Mouse (Mus musculus): ENCODE measurements around the gene Myrip. TPM values are rescaled to one million over a fixed set of nuclear protein-coding genes. Genes with fewer than 3 reads are reported as not detected.

The Myrip gene
- polyA plus RNA-seq, 1 experiment from 2014 or later, result 8.1 TPM

DNA sequence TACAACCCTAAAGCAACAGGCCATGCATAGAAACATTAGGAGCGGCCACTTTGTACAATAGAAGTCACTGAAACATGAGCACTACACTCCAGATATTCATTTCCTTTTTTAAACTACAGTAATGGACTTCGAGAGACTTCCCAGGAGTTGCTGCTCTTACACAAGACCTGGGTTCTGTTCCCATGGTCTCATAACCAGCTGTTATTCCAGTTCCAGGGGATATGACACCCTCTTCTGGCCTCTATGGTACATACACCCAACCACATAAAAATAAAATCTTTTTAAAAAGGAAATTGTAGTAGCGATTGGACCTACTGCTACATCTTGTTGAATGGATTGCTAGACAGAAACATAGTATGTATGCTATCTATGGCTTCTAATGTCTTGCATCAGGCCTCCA lies 190.2 kb downstream of the Myrip start:
- peaks cover 22% of the 10 kb centered on the region for H3K36me3 ChIP-seq
- peak overlapping the region; percentile 71 for H3K4me2 ChIP-seq
- H3K27ac ChIP-seq (replicated peaks), result peak overlapping the region; percentile 94; the same call in 1 of the 2 replicates
- H3K4me3 ChIP-seq, result peak overlapping the region; percentile 98
- no peaks in the 10 kb centered on the region for H3K27me3 ChIP-seq
- no peaks in the 10 kb centered on the region for H3K9me3 ChIP-seq
- ATAC-seq (ENCODE audit: low FRiP score, low read depth), result no peak
- 85% methylated on average over 3 of the region's 3 CpGs for WGBS
- H3K4me1 ChIP-seq (replicated peaks), result peaks cover 12% of the 10 kb centered on the region
- no peak overlapping the region for H3K9ac ChIP-seq

- peak; percentile 55 for ATAC-seq (ENCODE audit: low FRiP score, low read depth)
- peaks cover 12% of the 10 kb centered on the region for H3K4me1 ChIP-seq (replicated peaks)
- no peaks in the 10 kb centered on the region for H3K9me3 ChIP-seq
- H3K27ac ChIP-seq (replicated peaks), result peak within 1 kb of the TSS; percentile 94
- peaks cover 22% of the 10 kb centered on the region for H3K36me3 ChIP-seq
- peak within 1 kb of the TSS; percentile 98 for H3K4me3 ChIP-seq
- peak within 1 kb of the TSS; percentile 71 for H3K4me2 ChIP-seq
- no peaks in the 10 kb centered on the region for H3K27me3 ChIP-seq
- peak within 1 kb of the TSS; percentile 99 for H3K9ac ChIP-seq
- 3% methylated on average over 19 of the region's 19 CpGs for WGBS
Measured at GRCm38 (mm10) chr9:120492010-120492399, 190.7 kb downstream of the Myrip start, which contains the start of gene Eif1b. TSS of gene Eif1b (plus strand) at chr9:120492232.

- Histone ChIP-seq H3K36me3 (peaks cover 22% of the 10 kb centered on the region), H3K9ac (peak overlapping the region; percentile 99), H3K4me3 (peak overlapping the region; percentile 98), H3K9me3 (no peaks in the 10 kb centered on the region), H3K4me1 (replicated peaks) (peaks cover 12% of the 10 kb centered on the region), H3K4me2 (peak overlapping the region; percentile 71), H3K27me3 (no peaks in the 10 kb centered on the region), H3K27ac (replicated peaks) (peak overlapping the region; percentile 94)
- ATAC-seq (ENCODE audit: low FRiP score, low read depth), result peak; percentile 82
- WGBS, result 1% methylated on average over 69 of the region's 97 CpGs
Measured at GRCm38 (mm10) chr9:120492400-120493351, 191.4 kb downstream of the Myrip start.

GRCm38 (mm10) chr9:120493781-120494180 lies 192.5 kb downstream of the Myrip start:
- WGBS, result 73% methylated on average over 12 of the region's 12 CpGs
- Histone ChIP-seq H3K9ac (peak overlapping the region; percentile 99), H3K4me1 (replicated peaks) (peaks cover 12% of the 10 kb centered on the region), H3K4me2 (peak overlapping the region; percentile 71), H3K36me3 (peaks cover 22% of the 10 kb centered on the region), H3K27me3 (no peaks in the 10 kb centered on the region), H3K9me3 (no peaks in the 10 kb centered on the region), H3K4me3 (peak overlapping the region; percentile 98), H3K27ac (replicated peaks) (no peak overlapping the region)
- no peak for ATAC-seq (ENCODE audit: low FRiP score, low read depth)

- 4% methylated on average over 3 of the region's 3 CpGs for WGBS
Measured at GRCm38 (mm10) chr9:120496691-120497090, 195.4 kb downstream of the Myrip start.

GRCm38 (mm10) chr9:120497983-120498382 lies 196.7 kb downstream of the Myrip start:
- no peak overlapping the region for H3K9ac ChIP-seq
- no peak overlapping the region for H3K27ac ChIP-seq (replicated peaks)
- no peak for ATAC-seq (ENCODE audit: low FRiP score, low read depth)
- H3K4me2 ChIP-seq, result no peak overlapping the region
- peaks cover 12% of the 10 kb centered on the region for H3K4me1 ChIP-seq (replicated peaks)
- no peak overlapping the region for H3K4me3 ChIP-seq
- H3K27me3 ChIP-seq, result no peaks in the 10 kb centered on the region
- peaks cover 22% of the 10 kb centered on the region for H3K36me3 ChIP-seq
- no peaks in the 10 kb centered on the region for H3K9me3 ChIP-seq
- WGBS, result 90% methylated on average over 5 of the region's 5 CpGs

More at GRCm38 (mm10) chr9:120496691-120497090, 195.4 kb downstream of the Myrip start:
- ATAC-seq (ENCODE audit: low FRiP score, low read depth), result 0 out of 2 replicates have a peak, but pooled peaks have one; percentile 35
- Histone ChIP-seq H3K4me3 (no peak overlapping the region), H3K4me2 (no peak overlapping the region), H3K4me1 (replicated peaks) (peaks cover 12% of the 10 kb centered on the region), H3K9me3 (no peaks in the 10 kb centered on the region), H3K27ac (replicated peaks) (no peak overlapping the region), H3K36me3 (peaks cover 22% of the 10 kb centered on the region), H3K27me3 (no peaks in the 10 kb centered on the region), H3K9ac (no peak overlapping the region)

GRCm38 (mm10) chr9:120501191-120501902 lies 200.0 kb downstream of the Myrip start:
- H3K36me3 ChIP-seq, result no peaks in the 10 kb centered on the region
- H3K4me3 ChIP-seq, result no peak overlapping the region
- no peaks in the 10 kb centered on the region for H3K9me3 ChIP-seq
- no peak overlapping the region for H3K4me2 ChIP-seq
- no peaks in the 10 kb centered on the region for H3K27me3 ChIP-seq
- H3K27ac ChIP-seq (replicated peaks), result no peak overlapping the region
- no peak overlapping the region for H3K9ac ChIP-seq
- ATAC-seq (ENCODE audit: low FRiP score, low read depth), result peak; percentile 16; the same call in 1 of the 2 replicates
- H3K4me1 ChIP-seq (replicated peaks), result no peaks in the 10 kb centered on the region
- WGBS, result 41% methylated on average over 10 of the region's 10 CpGs

DNA sequence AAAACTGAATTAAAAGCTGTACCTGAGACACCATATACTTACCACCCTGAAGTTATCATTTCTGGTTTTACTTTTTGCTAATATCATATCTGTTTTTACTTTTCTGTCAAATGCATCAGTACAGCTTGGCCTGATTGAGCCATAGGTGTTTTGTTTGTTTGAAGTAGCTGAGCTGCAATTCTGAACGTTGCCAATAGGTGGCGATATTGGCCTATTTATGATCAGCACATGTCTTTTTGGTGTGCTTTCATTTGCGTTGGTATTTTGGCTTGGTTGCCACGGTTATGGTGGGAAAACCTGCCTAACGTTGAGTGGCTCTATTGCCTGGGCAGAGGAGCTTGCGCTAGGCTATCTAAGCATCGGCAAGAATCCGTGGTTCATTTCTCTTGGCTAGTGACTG lies 200.7 kb downstream of the Myrip start:
- no peak overlapping the region for H3K4me2 ChIP-seq
- no peaks in the 10 kb centered on the region for H3K9me3 ChIP-seq
- no peak overlapping the region for H3K4me3 ChIP-seq
- H3K27me3 ChIP-seq, result no peaks in the 10 kb centered on the region
- H3K36me3 ChIP-seq, result no peaks in the 10 kb centered on the region
- H3K4me1 ChIP-seq (replicated peaks), result no peaks in the 10 kb centered on the region
- 8% methylated on average over 8 of the region's 8 CpGs for WGBS
- no peak overlapping the region for H3K9ac ChIP-seq
- H3K27ac ChIP-seq (replicated peaks), result no peak overlapping the region
- ATAC-seq (ENCODE audit: low FRiP score, low read depth), result peak; percentile 27; the same call in 1 of the 2 replicates

DNA sequence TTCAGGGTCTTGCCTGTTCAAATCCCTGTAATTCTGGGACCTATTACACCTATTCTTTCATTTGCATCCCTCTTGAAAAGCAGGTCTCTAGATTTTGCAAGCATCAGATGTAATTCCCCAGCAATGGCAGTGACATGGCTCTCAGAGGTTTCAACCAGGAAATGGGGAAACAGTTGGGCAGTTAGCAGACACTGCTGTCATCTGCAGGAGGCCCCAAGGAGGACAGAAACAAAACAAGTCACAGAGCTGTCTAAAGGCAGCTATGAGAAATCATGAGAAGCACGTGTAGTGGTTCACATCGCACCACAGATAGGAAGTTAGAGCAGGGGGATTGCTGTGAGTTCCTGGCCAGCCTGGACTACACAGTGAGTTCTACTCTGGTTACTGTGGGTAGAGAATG lies 203.1 kb downstream of the Myrip start:
- no peak overlapping the region for H3K9ac ChIP-seq
- ATAC-seq (ENCODE audit: low FRiP score, low read depth), result no peak
- 80% methylated on average over 2 of the region's 2 CpGs for WGBS
- no peaks in the 10 kb centered on the region for H3K27me3 ChIP-seq
- H3K36me3 ChIP-seq, result no peaks in the 10 kb centered on the region
- no peak overlapping the region for H3K4me2 ChIP-seq
- H3K4me1 ChIP-seq (replicated peaks), result no peaks in the 10 kb centered on the region
- H3K9me3 ChIP-seq, result no peaks in the 10 kb centered on the region
- H3K4me3 ChIP-seq, result no peak overlapping the region
- no peak overlapping the region for H3K27ac ChIP-seq (replicated peaks)

DNA sequence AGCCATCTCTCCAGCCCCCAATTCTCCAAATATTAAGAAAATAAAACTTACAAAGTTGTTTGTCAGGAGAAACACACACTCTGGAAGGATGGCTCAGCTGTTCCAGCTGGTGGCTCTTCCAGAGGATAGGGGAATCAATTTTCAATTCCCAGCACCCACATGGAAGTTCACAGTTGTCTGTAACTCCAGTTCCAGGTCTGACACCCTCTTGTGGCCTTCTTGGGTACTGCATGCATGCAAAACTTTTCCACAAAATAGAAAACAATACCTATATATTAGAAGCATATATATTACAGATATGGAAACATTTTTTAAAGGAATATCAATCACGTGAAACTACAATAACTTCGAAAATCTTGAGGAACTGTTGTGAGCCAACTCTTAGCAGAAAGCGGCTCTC lies 210.5 kb downstream of the Myrip start:
- no peak overlapping the region for H3K9ac ChIP-seq
- WGBS, result 78% methylated on average over 3 of the region's 3 CpGs
- H3K4me3 ChIP-seq, result no peak overlapping the region
- ATAC-seq (ENCODE audit: low FRiP score, low read depth), result no peak
- no peaks in the 10 kb centered on the region for H3K36me3 ChIP-seq
- no peak overlapping the region for H3K4me2 ChIP-seq
- no peaks in the 10 kb centered on the region for H3K27me3 ChIP-seq
- H3K4me1 ChIP-seq (replicated peaks), result no peaks in the 10 kb centered on the region
- no peak overlapping the region for H3K27ac ChIP-seq (replicated peaks)
- no peaks in the 10 kb centered on the region for H3K9me3 ChIP-seq

GRCm38 (mm10) chr9:120516720-120517119 lies 215.4 kb downstream of the Myrip start:
- WGBS, result 82% methylated on average over 8 of the region's 8 CpGs
- Histone ChIP-seq H3K9me3 (no peaks in the 10 kb centered on the region), H3K27ac (replicated peaks) (no peak overlapping the region), H3K9ac (no peak overlapping the region), H3K4me2 (no peak overlapping the region), H3K4me3 (no peak overlapping the region), H3K27me3 (no peaks in the 10 kb centered on the region), H3K36me3 (no peaks in the 10 kb centered on the region), H3K4me1 (replicated peaks) (no peaks in the 10 kb centered on the region; the same call in 1 of the 2 replicates)
- ATAC-seq (ENCODE audit: low FRiP score, low read depth), result no peak

DNA sequence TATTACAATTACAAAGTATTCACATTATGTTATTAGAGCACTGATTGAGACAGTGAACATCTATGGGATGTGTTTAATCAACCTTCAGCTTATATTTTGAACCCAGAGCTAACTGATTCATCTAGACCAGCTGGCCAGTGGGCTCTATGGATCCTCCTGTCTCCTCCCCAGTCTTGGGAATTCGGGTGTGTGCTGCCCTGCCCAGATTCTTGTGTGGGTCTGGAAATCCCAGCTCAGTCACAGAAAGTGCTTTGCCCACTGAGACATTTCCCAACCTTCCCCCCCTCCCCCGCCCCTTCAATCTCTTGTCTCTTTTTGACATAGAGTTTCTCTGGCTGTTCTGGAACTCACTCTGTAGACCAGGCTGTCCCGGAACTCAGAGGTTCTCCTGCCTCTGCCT lies 217.6 kb downstream of the Myrip start:
- Histone ChIP-seq H3K4me2 (no peak overlapping the region), H3K36me3 (no peaks in the 10 kb centered on the region), H3K27ac (replicated peaks) (no peak overlapping the region), H3K9me3 (no peaks in the 10 kb centered on the region), H3K4me1 (replicated peaks) (no peaks in the 10 kb centered on the region; the same call in 1 of the 2 replicates), H3K4me3 (no peak overlapping the region), H3K27me3 (no peaks in the 10 kb centered on the region), H3K9ac (no peak overlapping the region)
- WGBS, result 84% methylated on average over 3 of the region's 3 CpGs
- no peak for ATAC-seq (ENCODE audit: low FRiP score, low read depth)
